Mouse (Mus musculus): ENCODE results near the gene Slc35b1.
"Not testable (repeated sequence)": the region's sequence is repeated elsewhere in the genome, so short reads cannot be mapped to it uniquely, and the experiment has no call there.

The Slc35b1 gene

GRCm38 (mm10) chr11:95396548-95396947, 12.1 kb downstream of the Slc35b1 start:
- DNase-seq (ENCODE audit: low read depth) = no peak

GRCm38 (mm10) chr11:95397843-95398835, 13.6 kb downstream of the Slc35b1 start:
- no peak for DNase-seq (ENCODE audit: low read depth)

- no peak for DNase-seq (ENCODE audit: low read depth)
Observed at GRCm38 (mm10) chr11:95399520-95400020, 15.1 kb downstream of the Slc35b1 start.

- DNase-seq (ENCODE audit: low read depth) = no peak
Observed at GRCm38 (mm10) chr11:95401568-95401967, 17.1 kb downstream of the Slc35b1 start.

GRCm38 (mm10) chr11:95402196-95402595, 17.7 kb downstream of the Slc35b1 start:
- no peak for DNase-seq (ENCODE audit: low read depth)

- no peak for DNase-seq (ENCODE audit: low read depth)
Observed at GRCm38 (mm10) chr11:95402658-95403101, 18.2 kb downstream of the Slc35b1 start.

GRCm38 (mm10) chr11:95403382-95404340, 19.2 kb downstream of the Slc35b1 start:
- DNase-seq (ENCODE audit: low read depth) = no peak

GRCm38 (mm10) chr11:95405771-95406170, 21.3 kb downstream of the Slc35b1 start:
- no peak for DNase-seq (ENCODE audit: low read depth)

GRCm38 (mm10) chr11:95406398-95406797, 21.9 kb downstream of the Slc35b1 start:
- not testable (repeated sequence) for DNase-seq (ENCODE audit: low read depth)

- DNase-seq (ENCODE audit: low read depth) = no peak
Observed at GRCm38 (mm10) chr11:95409450-95410112, 25.1 kb downstream of the Slc35b1 start.

GRCm38 (mm10) chr11:95411453-95412013, 27.0 kb downstream of the Slc35b1 start:
- DNase-seq (ENCODE audit: low read depth) = no peak

GRCm38 (mm10) chr11:95412615-95413014, 28.1 kb downstream of the Slc35b1 start:
- DNase-seq (ENCODE audit: low read depth) = no peak

GRCm38 (mm10) chr11:95413641-95414535, 29.4 kb downstream of the Slc35b1 start, which contains the start of gene Spop:
Gene Spop, plus strand, starts transcription at chr11:95414080.
- peak; percentile 77 for DNase-seq (ENCODE audit: low read depth)

GRCm38 (mm10) chr11:95414536-95415161, 30.2 kb downstream of the Slc35b1 start:
- DNase-seq (ENCODE audit: low read depth) = peak; percentile 92

- no peak for DNase-seq (ENCODE audit: low read depth)
Observed at GRCm38 (mm10) chr11:95415931-95416330, 31.4 kb downstream of the Slc35b1 start.

GRCm38 (mm10) chr11:95417341-95417740, 32.8 kb downstream of the Slc35b1 start:
- no peak for DNase-seq (ENCODE audit: low read depth)

GRCm38 (mm10) chr11:95420880-95421435, 36.5 kb downstream of the Slc35b1 start:
- no peak for DNase-seq (ENCODE audit: low read depth)

- DNase-seq (ENCODE audit: low read depth) = no peak
Observed at GRCm38 (mm10) chr11:95423505-95423904, 39.0 kb downstream of the Slc35b1 start.

- DNase-seq (ENCODE audit: low read depth) = no peak
Observed at GRCm38 (mm10) chr11:95431344-95431743, 46.9 kb downstream of the Slc35b1 start.

All from fibroblast of lung, adult 2 months (primary cell).